Mouse (Mus musculus) liver, embryonic 14.5 days (tissue): ENCODE data around the gene Atp6v0a1. TPM values are rescaled to one million over a fixed set of nuclear protein-coding genes. Genes with fewer than 3 reads are reported as not detected.

ENCODE experiments used
- ATAC-seq: fragments of 200-750 bp; cut with Nextera tagmentation; 2 replicates; pipeline ENCODE4 v1.8.0; 2017; ENCODE audit warnings: moderate number of reproducible peaks, mild to moderate bottlenecking, moderate library complexity; ENCODE audit not compliant: insufficient read depth
- DNase-seq, 3 experiments: peaks; one replicate each; pipeline ENCODE4 v3.0.0-alpha.2; 2012 to 2013; ENCODE audit warnings: low read depth in 3 of 3, low spot score in 3 of 3
- H3K27ac ChIP-seq: fragments of 300-500 bp; sonication (generic); 2 replicates; pipeline ENCODE4 v1.5.1; 2014; ENCODE audit warnings: moderate library complexity, mild to moderate bottlenecking, control low read depth, inconsistent platforms
- H3K27me3 ChIP-seq: fragments of 300-500 bp; sonication (generic); 2 replicates; pipeline ENCODE4 v1.6.1; 2014; ENCODE audit warnings: mild to moderate bottlenecking, low read length, moderate library complexity; ENCODE audit not compliant: control insufficient read depth, insufficient read depth
- H3K36me3 ChIP-seq: fragments of 300-500 bp; sonication (generic); replicated peaks from 2 replicates; pipeline ENCODE4 v1.6.1; 2014; ENCODE audit warnings: low read depth; ENCODE audit not compliant: control insufficient read depth, insufficient read depth
- H3K4me1 ChIP-seq, 2 experiments: fragments of 200-500 bp in 1 of 2; fragments of 300-500 bp in 1 of 2; sonication (generic) in 1 of 2; replicated peaks; 2 replicates each; pipeline ENCODE4 v1.6.1; 2012 to 2014; ENCODE audit warnings: antibody characterized with exemption in 1 of 2, inconsistent platforms in 1 of 2, low read length in 1 of 2; ENCODE audit not compliant: control insufficient read depth in 2 of 2, insufficient read depth in 2 of 2
- H3K4me2 ChIP-seq: fragments of 300-500 bp; sonication (generic); 2 replicates; pipeline ENCODE4 v1.6.1; 2014; ENCODE audit warnings: low read depth, mild to moderate bottlenecking, control low read depth, moderate library complexity
- H3K4me3 ChIP-seq, 2 experiments: fragments of 200-500 bp in 1 of 2; fragments of 300-500 bp in 1 of 2; sonication (generic) in 1 of 2; 2 replicates each; pipeline ENCODE4 v1.5.1; 2012 to 2014; ENCODE audit warnings: low read depth in 2 of 2, low read length in 2 of 2, mild to moderate bottlenecking in 2 of 2, control low read depth in 1 of 2, inconsistent platforms in 1 of 2, moderate library complexity in 1 of 2; ENCODE audit not compliant: insufficient read depth in 1 of 2
- H3K9ac ChIP-seq: fragments of 300-500 bp; sonication (generic); replicated peaks from 2 replicates; pipeline ENCODE4 v1.6.1; 2014; ENCODE audit warnings: mild to moderate bottlenecking, control low read depth, moderate library complexity
- H3K9me3 ChIP-seq: fragments of 300-500 bp; sonication (generic); 2 replicates; pipeline ENCODE4 v1.6.1; 2016; ENCODE audit warnings: low read length, mixed read lengths; ENCODE audit not compliant: control insufficient read depth
- CTCF ChIP-seq: IDR thresholded peaks from 2 replicates; pipeline ENCODE4 v1.5.1; 2016; ENCODE audit warnings: antibody characterized with exemption, low read depth, control low read depth
- EP300 ChIP-seq: IDR thresholded peaks from 2 replicates; pipeline ENCODE4 v1.6.1; 2016; ENCODE audit warnings: antibody characterized with exemption, low read depth
- WGBS: fragments of 180-500 bp; shearing (Covaris S2); extraction: QIAGEN DNeasy Blood & Tissue Kit; methylation state at CpG from one replicate; pipeline ENCODE4 v1.1.7; 2014; ENCODE audit not compliant: insufficient replicate concordance; 5-methylcytosine and 5-hydroxymethylcytosine counted together
- polyA plus RNA-seq, 2 experiments: library from polyadenylated mRNA; depleted of rRNA in 1 of 2; stranded (reverse) in 1 of 2; unstranded in 1 of 2; fragments of >200 nt; fragmentation: Nextera tagmentation in 1 of 2; extraction: Ambion mirVana in 1 of 2; gene quantifications; 2 replicates each; pipeline versions ENCODE4 v1.2.1 to v1.2.3; 2012 to 2014

Gene Atp6v0a1
- polyA plus RNA-seq, 2 experiments = 29.5 to 37.8 TPM

- H3K9me3 ChIP-seq = no peaks in the 10 kb centered on the region
These were observed 37.8 kb upstream of the Atp6v0a1 start for GRCm38 (mm10) chr11:100971455-100971854.

DNA sequence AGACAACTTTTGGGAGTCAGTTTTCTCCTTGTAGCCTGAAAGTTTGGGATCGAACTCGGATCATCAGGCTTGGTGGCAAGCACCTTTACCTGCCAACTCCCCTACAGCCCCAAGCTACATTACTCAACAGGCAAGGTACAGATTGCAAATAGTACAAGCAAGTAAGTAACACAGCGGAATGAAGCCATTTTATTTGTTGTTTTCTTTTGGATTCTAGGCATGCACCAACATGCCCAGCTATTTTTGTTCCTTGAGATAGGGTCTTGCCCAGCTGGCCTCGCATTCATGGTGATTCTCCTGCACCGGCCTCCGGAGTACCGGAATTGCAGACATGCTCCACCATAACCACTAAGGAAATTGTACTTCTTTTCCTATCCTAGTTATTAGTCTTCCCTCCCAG is 36.0 kb upstream of the Atp6v0a1 start:
- Histone ChIP-seq H3K4me1 (no peaks in the 10 kb centered on the region), H3K4me3 (no peak overlapping the region), H3K9ac (no peak overlapping the region), H3K4me2 (no peak overlapping the region), H3K36me3 (no peaks in the 10 kb centered on the region), H3K27me3 (peaks cover 38% of the 10 kb centered on the region), H3K9me3 (no peaks in the 10 kb centered on the region), H3K27ac (no peak overlapping the region)
- DNase-seq (no peak), ATAC-seq (no peak)
- TF ChIP-seq EP300 (no peak), CTCF (no peak)
- WGBS = 75% methylated on average over 7 of the region's 7 CpGs

More at GRCm38 (mm10) chr11:100971455-100971854, 37.8 kb upstream of the Atp6v0a1 start:
- no peak for TF ChIP-seq CTCF
- TF ChIP-seq EP300 = no peak
- H3K4me3 ChIP-seq = no peak overlapping the region
- no peaks in the 10 kb centered on the region for H3K36me3 ChIP-seq
- 71% methylated on average over 10 of the region's 10 CpGs for WGBS
- H3K4me2 ChIP-seq = no peak overlapping the region
- H3K9ac ChIP-seq = no peak overlapping the region
- DNase-seq (no peak), ATAC-seq (no peak)
- no peak overlapping the region for H3K27ac ChIP-seq
- H3K4me1 ChIP-seq = no peaks in the 10 kb centered on the region
- H3K27me3 ChIP-seq = peaks cover 38% of the 10 kb centered on the region

- 55% methylated on average over 14 of the region's 14 CpGs for WGBS
- peaks cover 28% of the 10 kb centered on the region for H3K27me3 ChIP-seq
- no peak overlapping the region for H3K4me3 ChIP-seq
- H3K9ac ChIP-seq = no peak overlapping the region
- no peaks in the 10 kb centered on the region for H3K9me3 ChIP-seq
- H3K27ac ChIP-seq = no peak overlapping the region
- peaks cover 0 to 3% of the 10 kb centered on the region in 2 experiments; a peak in 1 of 4 replicates for H3K4me1 ChIP-seq
- no peak for TF ChIP-seq CTCF
- no peak for TF ChIP-seq EP300
- no peaks in the 10 kb centered on the region for H3K36me3 ChIP-seq
- ATAC-seq (no peak), DNase-seq (no peak)
- no peak overlapping the region for H3K4me2 ChIP-seq
These were observed 34.8 kb upstream of the Atp6v0a1 start for GRCm38 (mm10) chr11:100974381-100974970.

- no peak overlapping the region for H3K4me2 ChIP-seq
- peaks cover 20% of the 10 kb centered on the region for H3K27me3 ChIP-seq
- no peaks in the 10 kb centered on the region for H3K36me3 ChIP-seq
- 55% methylated on average over 7 of the region's 7 CpGs for WGBS
- H3K4me1 ChIP-seq = peaks cover 0 to 6% of the 10 kb centered on the region in 2 experiments; a peak in 1 of 4 replicates
- no peak for TF ChIP-seq CTCF
- TF ChIP-seq EP300 = no peak
- DNase-seq (no peak), ATAC-seq (no peak)
- H3K9ac ChIP-seq = no peak overlapping the region
- no peaks in the 10 kb centered on the region for H3K9me3 ChIP-seq
- no peak overlapping the region for H3K27ac ChIP-seq
- H3K4me3 ChIP-seq = no peak overlapping the region
These were observed 34.0 kb upstream of the Atp6v0a1 start for GRCm38 (mm10) chr11:100975241-100975640.

- no peaks in the 10 kb centered on the region for H3K9me3 ChIP-seq
- no peak overlapping the region for H3K9ac ChIP-seq
- no peak overlapping the region for H3K4me2 ChIP-seq
- H3K4me3 ChIP-seq = no peak overlapping the region
- H3K27ac ChIP-seq = no peak overlapping the region
- DNase-seq (peak in 1 of 3 experiments; percentile 36), ATAC-seq (peak; percentile 51; the same call in 1 of the 2 replicates)
- 51% methylated on average over 8 of the region's 8 CpGs for WGBS
- peaks cover 0 to 11% of the 10 kb centered on the region in 2 experiments; a peak in 1 of 4 replicates for H3K4me1 ChIP-seq
- no peaks in the 10 kb centered on the region; the same call in 1 of the 2 replicates for H3K27me3 ChIP-seq
- TF ChIP-seq CTCF (no peak), EP300 (no peak)
- H3K36me3 ChIP-seq = no peaks in the 10 kb centered on the region
These were observed 29.4 kb upstream of the Atp6v0a1 start for GRCm38 (mm10) chr11:100979887-100980286.
